In the genomic region with DNA sequence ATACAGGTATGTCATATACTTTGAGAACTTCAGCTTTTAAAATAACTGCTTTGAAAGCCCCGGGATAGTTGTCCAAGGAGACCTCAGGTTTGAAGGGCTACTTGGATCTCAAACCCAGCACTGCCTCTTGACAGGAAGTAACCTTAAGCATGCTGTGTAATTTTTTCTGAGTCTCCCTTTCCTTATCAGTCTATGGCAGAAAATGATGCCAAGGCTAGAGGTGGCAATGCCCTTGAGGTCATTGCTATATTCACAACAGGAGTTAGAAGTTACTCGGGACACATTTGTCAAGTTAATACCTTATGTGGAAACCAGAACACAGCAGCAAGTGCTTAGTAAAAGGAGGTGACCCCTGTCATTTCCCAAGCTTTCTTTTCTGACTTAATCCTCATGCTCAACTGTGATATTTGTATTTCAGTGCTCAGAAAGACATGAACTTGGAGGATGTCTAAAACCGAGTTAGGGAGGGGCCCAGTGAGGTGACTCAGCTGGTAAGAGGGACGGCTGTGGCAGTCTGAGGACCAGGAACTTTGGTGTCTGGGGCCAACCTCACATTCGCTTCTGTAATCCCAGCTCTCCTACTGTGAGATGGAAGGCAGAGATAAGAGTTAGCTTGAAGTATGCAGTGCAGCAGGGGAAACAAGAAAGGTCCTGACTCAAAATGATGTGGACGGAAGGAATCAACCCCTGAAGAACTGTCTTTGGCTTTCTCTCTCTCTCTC, we compare ENCODE assay signal across 22 mouse cellular contexts. TPM values are rescaled to one million over a fixed set of nuclear protein-coding genes. Genes with fewer than 3 reads are reported as not detected.
DNase-seq lines count a peak whose midpoint lies in the region; ATAC-seq and TF ChIP-seq lines count a peak whose summit lies in the region.
"Had no signal": no experiment of that assay in that cellular context is flagged by ENCODE, and none has a peak within 500 bp of the region (broad histone marks: within the 10 kb centered on the region; RNA-seq: fewer than 3 reads in every experiment).

No protein-coding gene starts in this region.

- TF ChIP-seq CTCF in MEL (IDR thresholded peaks at IDR 0.05 in 2 of 3, conservative IDR thresholded peaks at IDR 0.05 in 1 of 3; ENCODE audit: control insufficient read depth in 1 of 3, insufficient read depth in 1 of 3, low read depth in 2 of 3, low read length in 3 of 3, poor library complexity in 1 of 3, severe bottlenecking in 1 of 3), result no peak
- TF ChIP-seq CTCF in stomach, postnatal 0 days (IDR thresholded peaks at IDR 0.05; ENCODE audit: low read depth), result no peak
- TF ChIP-seq CTCF in lung, postnatal 0 days (IDR thresholded peaks at IDR 0.05), result no peak

- H3K27me3 ChIP-seq in liver, embryonic 11.5 days (replicated peaks; ENCODE audit: control insufficient read depth, insufficient read depth, low read length), result no peaks in the 10 kb centered on the region
- no peaks in the 10 kb centered on the region for H3K27me3 ChIP-seq in liver, embryonic 12.5 days (replicated peaks)
- H3K27me3 ChIP-seq in MEL (ENCODE audit: control insufficient read depth in 1 of 2, insufficient read depth in 2 of 2, low read length in 2 of 2), result no peaks in the 10 kb centered on the region
- H3K27me3 ChIP-seq in stomach, postnatal 0 days (ENCODE audit: control insufficient read depth, insufficient read depth, low read length), result no peaks in the 10 kb centered on the region
- H3K27me3 ChIP-seq in lung, postnatal 0 days (replicated peaks; ENCODE audit: insufficient read depth, low read length), result no peaks in the 10 kb centered on the region
- H3K27me3 ChIP-seq: embryonic facial prominence, embryonic 12.5 days; heart, embryonic 15.5 days; hindbrain, embryonic 13.5 days; liver, embryonic 13.5 days; midbrain, embryonic 13.5 days; neural tube, embryonic 15.5 days had no signal

- H3K4me3 ChIP-seq in liver, embryonic 11.5 days (ENCODE audit: low read depth, low read length), result no peak overlapping the region
- no peak overlapping the region for H3K4me3 ChIP-seq in liver, embryonic 12.5 days
- H3K4me3 ChIP-seq in MEL (ENCODE audit: control insufficient read depth in 1 of 2, insufficient read depth in 1 of 2, low read depth in 2 of 2, low read length in 2 of 2), result 0 out of 4 replicates have a peak overlapping the region, but pooled peaks of 1 of the 2 experiments have one; percentile 6
- H3K4me3 ChIP-seq in macrophage (ENCODE audit: inconsistent target), result no peak overlapping the region
- no peak overlapping the region for H3K4me3 ChIP-seq in stomach, postnatal 0 days (ENCODE audit: low read depth, low read length)
- H3K4me3 ChIP-seq in lung, postnatal 0 days (ENCODE audit: low read depth, low read length), result no peak overlapping the region
- H3K4me3 ChIP-seq: embryonic facial prominence, embryonic 12.5 days; heart, embryonic 15.5 days; hindbrain, embryonic 13.5 days; liver, embryonic 13.5 days; midbrain, embryonic 13.5 days; myocyte; neural tube, embryonic 15.5 days had no signal

- H3K27ac ChIP-seq in liver, embryonic 11.5 days (ENCODE audit: low read depth, low read length), result no peak overlapping the region
- no peak overlapping the region for H3K27ac ChIP-seq in liver, embryonic 12.5 days
- H3K27ac ChIP-seq in MEL (ENCODE audit: control insufficient read depth, low read depth, low read length) (peak overlapping the region; percentile 75), macrophage (0 out of 2 replicates have a peak overlapping the region, but pooled peaks have one; percentile 4)
- 0 out of 2 replicates have a peak overlapping the region, but pooled peaks have one; percentile 20 for H3K27ac ChIP-seq in stomach, postnatal 0 days (replicated peaks)
- H3K27ac ChIP-seq in lung, postnatal 0 days (ENCODE audit: low read length), result no peak overlapping the region
- H3K27ac ChIP-seq: embryonic facial prominence, embryonic 12.5 days; heart, embryonic 15.5 days; hindbrain, embryonic 13.5 days; kidney, postnatal 0 days; liver, embryonic 13.5 days; midbrain, embryonic 13.5 days; neural tube, embryonic 15.5 days had no signal

- ATAC-seq in liver, embryonic 11.5 days (replicated peaks; ENCODE audit: low FRiP score), result peak; percentile 43; the same call in 1 of the 2 replicates
- no peak for ATAC-seq in liver, embryonic 12.5 days
- peak; percentile 70 for ATAC-seq in stomach, postnatal 0 days (ENCODE audit: low FRiP score, low TSS enrichment)
- ATAC-seq in lung, postnatal 0 days, result no peak
- ATAC-seq: forebrain, postnatal 0 days; midbrain, embryonic 13.5 days had no signal

- no peak for TF ChIP-seq RAD21 in MEL (IDR thresholded peaks at IDR 0.05; ENCODE audit: low read depth, low read length)

- no peak for DNase-seq in liver, embryonic 11.5 days (ENCODE audit: low spot score)
- DNase-seq in MEL (ENCODE audit: low read depth, low spot score), result peak; percentile 75
- peak; percentile 23 for DNase-seq in stomach, postnatal 0 days (ENCODE audit: low spot score)
- DNase-seq in urinary bladder, postnatal 25 days (ENCODE audit: low spot score), result no peak
- DNase-seq in lung, postnatal 0 days (ENCODE audit: low spot score), result no peak
- DNase-seq: adrenal gland, postnatal 14 days; cerebellum, adult 2 months; forebrain, postnatal 0 days; heart, adult 18-20 months; left cerebral cortex, postnatal 4 days; liver, embryonic 13.5 days; spleen, adult 18-20 months; thymus, postnatal 4 days had no signal

- H3K9ac ChIP-seq in liver, embryonic 11.5 days (ENCODE audit: low read depth, low read length), result no peak overlapping the region
- no peak overlapping the region for H3K9ac ChIP-seq in liver, embryonic 12.5 days
- no peak overlapping the region for H3K9ac ChIP-seq in MEL (ENCODE audit: control insufficient read depth, low read depth, low read length, poor library complexity, severe bottlenecking)
- no peak overlapping the region for H3K9ac ChIP-seq in stomach, postnatal 0 days (ENCODE audit: low read length)
- H3K9ac ChIP-seq in lung, postnatal 0 days (replicated peaks; ENCODE audit: low read depth), result no peak overlapping the region
- H3K9ac ChIP-seq: embryonic facial prominence, embryonic 12.5 days; forebrain, postnatal 0 days; heart, embryonic 15.5 days; hindbrain, embryonic 13.5 days; liver, embryonic 13.5 days; midbrain, embryonic 13.5 days; neural tube, embryonic 15.5 days had no signal

- H3K79me2 ChIP-seq in MEL (ENCODE audit: control insufficient read depth, insufficient read depth, low read length, poor library complexity) (no peaks in the 10 kb centered on the region), macrophage (ENCODE audit: inconsistent target) (no peaks in the 10 kb centered on the region; the same call in 1 of the 2 replicates)

- no peaks in the 10 kb centered on the region for H3K36me3 ChIP-seq in liver, embryonic 11.5 days (ENCODE audit: control insufficient read depth, insufficient read depth, low read length)
- no peaks in the 10 kb centered on the region for H3K36me3 ChIP-seq in liver, embryonic 12.5 days
- H3K36me3 ChIP-seq in MEL (ENCODE audit: control insufficient read depth in 1 of 2, insufficient read depth in 2 of 2, low read length in 2 of 2) (peaks cover 0 to 32% of the 10 kb centered on the region in 2 experiments; a peak in 2 of 4 replicates), macrophage (ENCODE audit: inconsistent target) (no peaks in the 10 kb centered on the region)
- H3K36me3 ChIP-seq in stomach, postnatal 0 days (ENCODE audit: control insufficient read depth, insufficient read depth, low read length), result no peaks in the 10 kb centered on the region
- H3K36me3 ChIP-seq in lung, postnatal 0 days (ENCODE audit: insufficient read depth, low read length), result no peaks in the 10 kb centered on the region
- H3K36me3 ChIP-seq: embryonic facial prominence, embryonic 12.5 days; heart, embryonic 15.5 days; hindbrain, embryonic 13.5 days; liver, embryonic 13.5 days; midbrain, embryonic 13.5 days; neural tube, embryonic 15.5 days had no signal

- no peaks in the 10 kb centered on the region for H3K9me3 ChIP-seq in liver, embryonic 11.5 days (ENCODE audit: control insufficient read depth, low read length)
- no peaks in the 10 kb centered on the region for H3K9me3 ChIP-seq in liver, embryonic 12.5 days (replicated peaks)
- H3K9me3 ChIP-seq in MEL (replicated peaks; ENCODE audit: insufficient read depth, low read length), result no peaks in the 10 kb centered on the region
- no peaks in the 10 kb centered on the region for H3K9me3 ChIP-seq in stomach, postnatal 0 days (ENCODE audit: control insufficient read depth, low read length)
- H3K9me3 ChIP-seq in lung, postnatal 0 days (ENCODE audit: low read length), result no peaks in the 10 kb centered on the region
- H3K9me3 ChIP-seq: embryonic facial prominence, embryonic 12.5 days; heart, embryonic 15.5 days; hindbrain, embryonic 13.5 days; liver, embryonic 13.5 days; midbrain, embryonic 13.5 days; neural tube, embryonic 15.5 days had no signal

- WGBS in liver, embryonic 11.5 days, result 44% methylated on average over 6 of the region's 6 CpGs
- WGBS in liver, embryonic 12.5 days (ENCODE audit: insufficient replicate concordance), result 33% methylated on average over 6 of the region's 6 CpGs
- 9% methylated on average over 5 of the region's 6 CpGs for WGBS in macrophage (ENCODE audit: missing documents)
- 30% methylated on average over 6 of the region's 6 CpGs for WGBS in stomach, postnatal 0 days
- WGBS in lung, postnatal 0 days, result 28% methylated on average over 6 of the region's 6 CpGs

- peaks cover 8% of the 10 kb centered on the region; the same call in 1 of the 2 replicates for H3K4me1 ChIP-seq in liver, embryonic 11.5 days (replicated peaks; ENCODE audit: control insufficient read depth, insufficient read depth, low read length)
- no peaks in the 10 kb centered on the region; the same call in 1 of the 2 replicates for H3K4me1 ChIP-seq in liver, embryonic 12.5 days
- peaks cover 8 to 34% of the 10 kb centered on the region in 2 experiments for H3K4me1 ChIP-seq in MEL (ENCODE audit: control insufficient read depth in 1 of 2, insufficient read depth in 2 of 2, low read length in 2 of 2)
- H3K4me1 ChIP-seq in stomach, postnatal 0 days (replicated peaks; ENCODE audit: control insufficient read depth, insufficient read depth), result no peaks in the 10 kb centered on the region
- no peaks in the 10 kb centered on the region; the same call in 1 of the 2 replicates for H3K4me1 ChIP-seq in lung, postnatal 0 days (ENCODE audit: insufficient read depth, low read depth, low read length)
- H3K4me1 ChIP-seq: hindbrain, embryonic 13.5 days; midbrain, embryonic 13.5 days; neural tube, embryonic 15.5 days had no signal

- H3K4me2 ChIP-seq in liver, embryonic 11.5 days, result no peak overlapping the region
- H3K4me2 ChIP-seq in liver, embryonic 12.5 days, result no peak overlapping the region
- no peak overlapping the region for H3K4me2 ChIP-seq in stomach, postnatal 0 days (replicated peaks; ENCODE audit: low read depth)
- no peak overlapping the region for H3K4me2 ChIP-seq in lung, postnatal 0 days (replicated peaks; ENCODE audit: low read depth, low read length)
- H3K4me2 ChIP-seq: embryonic facial prominence, embryonic 12.5 days; heart, embryonic 15.5 days; hindbrain, embryonic 13.5 days; liver, embryonic 13.5 days; midbrain, embryonic 13.5 days; neural tube, embryonic 15.5 days had no signal

- peak in 1 of 2 experiments; percentile 27; a peak in 1 of 4 replicates for TF ChIP-seq EP300 in MEL (IDR thresholded peaks at IDR 0.05; ENCODE audit: low read depth in 1 of 2, low read length in 2 of 2)
- TF ChIP-seq EP300 in stomach, postnatal 0 days (optimal IDR thresholded peaks at IDR 0.05), result peak; percentile 35
- TF ChIP-seq EP300 in lung, postnatal 0 days (IDR thresholded peaks at IDR 0.05), result no peak

- TF ChIP-seq POLR2A in MEL (IDR thresholded peaks at IDR 0.05; ENCODE audit: control insufficient read depth in 1 of 2, insufficient read depth in 1 of 2, low read depth in 1 of 2, low read length in 2 of 2, poor library complexity in 1 of 2), result no peak

RNA-seq across cellular contexts. Expression of a gene that starts 40.6 kb away (rescaled TPM):
- polyA plus RNA-seq in liver, embryonic 11.5 days (2014; fragmentation: Nextera tagmentation; extraction: Ambion mirVana), result 245 and 281 TPM in 2 replicates
- 169 and 177 TPM in 2 replicates for polyA plus RNA-seq in liver, embryonic 12.5 days (2016; fragmentation: Nextera tagmentation; extraction: Ambion mirVana)
- total RNA-seq in MEL (2012; rRNA removed), result 154 and 191 TPM in 2 replicates
- polyA plus RNA-seq in MEL (2012; ENCODE audit: insufficient read depth in 1 of 2, insufficient read length in 2 of 2, low read depth in 1 of 2, low replicate concordance in 2 of 2, missing spikeins in 1 of 2), result 100 to 1,000 TPM in 1 of 2 experiments, not detected in 1; 211 TPM
- 1,000 to 10,000 TPM in 15 of 26 experiments, 100 to 1,000 TPM in 11; 551 to 1,238 (median 1,043) TPM for total RNA-seq in macrophage (2018; cell fraction: chromatin; rRNA removed)
- 1,000 to 10,000 TPM in 2 of 26 experiments, 100 to 1,000 TPM in 24; 758 to 1,101 (median 899) TPM for total RNA-seq in macrophage (2018; cell fraction: cytosol; rRNA removed)
- total RNA-seq in macrophage (2018; cell fraction: nucleus; rRNA removed), result 1,000 to 10,000 TPM in 5 of 26 experiments, 100 to 1,000 TPM in 21; 496 to 1,177 (median 835) TPM
- 655 to 1,117 TPM (median 796 TPM) in 3 replicates for polyA plus RNA-seq in macrophage (2018)
- 245 and 251 TPM in 2 replicates for polyA plus RNA-seq in stomach, postnatal 0 days (2015; fragmentation: Nextera tagmentation; extraction: Ambion mirVana)
- polyA plus RNA-seq in lung, postnatal 0 days (2015; fragmentation: Nextera tagmentation; extraction: Ambion mirVana), result 205 and 244 TPM in 2 replicates

Comparison
In these comparisons a context has a peak if more than half of its experiments do, and no peak if none do; other contexts are left out.
1. ATAC-seq: peak in liver, embryonic 11.5 days (single experiment) and stomach, postnatal 0 days (single experiment); none in liver, embryonic 12.5 days (single experiment) and lung, postnatal 0 days (single experiment).
2. DNase-seq: peak in MEL (single experiment) and stomach, postnatal 0 days (single experiment); none in liver, embryonic 11.5 days (single experiment), urinary bladder, postnatal 25 days (single experiment) and lung, postnatal 0 days (single experiment).
3. H3K27ac ChIP-seq: peak in MEL (single experiment), macrophage (single experiment) and stomach, postnatal 0 days (single experiment); none in liver, embryonic 11.5 days (single experiment), liver, embryonic 12.5 days (single experiment) and lung, postnatal 0 days (single experiment).